Mouse (Mus musculus) kidney, adult 9 months (tissue): ENCODE measurements around the gene Cmtm1.
"Not testable (repeated sequence)": the region's sequence is repeated elsewhere in the genome, so short reads cannot be mapped to it uniquely, and the experiment has no call there.

Experiments
- DNase-seq: peaks from one replicate; pipeline ENCODE4 v3.0.0; 2022

The Cmtm1 gene

GRCm38 (mm10) chr8:104309441-104310155 lies at the start of gene Cmtm1, which contains the start of gene Gm45711:
TSS of gene Cmtm1 (minus strand) at chr8:104310145.
TSS of gene Gm45711 (minus strand) at chr8:104310081.
- DNase-seq: peak; percentile 9

GRCm38 (mm10) chr8:104358637-104359036 lies 48.7 kb upstream of the Cmtm1 start:
- no peak for DNase-seq

- no peak for DNase-seq
These were observed 44.6 kb upstream of the Cmtm1 start for GRCm38 (mm10) chr8:104354504-104354903.

DNA sequence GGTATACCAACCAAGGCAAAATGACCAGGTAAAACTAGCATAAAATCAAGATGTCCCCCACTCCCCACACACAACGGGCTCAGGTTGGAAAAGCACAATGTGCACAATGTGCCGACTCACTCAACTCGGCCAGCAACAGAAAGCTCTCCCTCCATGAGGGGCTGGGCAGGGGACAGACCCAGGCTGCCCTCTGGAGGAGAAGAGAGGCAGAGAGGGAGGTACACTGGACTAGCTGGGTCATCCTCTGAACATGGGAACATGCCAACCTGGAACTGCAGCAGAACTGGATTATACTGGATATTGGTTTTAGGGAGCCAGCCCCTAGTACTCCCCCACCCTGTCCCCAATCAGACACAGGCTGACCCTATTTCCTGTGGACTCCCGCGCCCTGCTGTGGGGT lies 43.2 kb upstream of the Cmtm1 start:
- DNase-seq: no peak

- DNase-seq: no peak
These were observed 40.1 kb upstream of the Cmtm1 start for GRCm38 (mm10) chr8:104350047-104350446.

- DNase-seq: no peak
These were observed 39.0 kb upstream of the Cmtm1 start for GRCm38 (mm10) chr8:104348971-104349370.

GRCm38 (mm10) chr8:104346706-104347105 lies 36.8 kb upstream of the Cmtm1 start:
- DNase-seq: no peak

- DNase-seq: no peak
These were observed 34.7 kb upstream of the Cmtm1 start for GRCm38 (mm10) chr8:104344622-104345021.

GRCm38 (mm10) chr8:104343957-104344356 lies 34.0 kb upstream of the Cmtm1 start:
- peak; percentile 89 for DNase-seq

DNA sequence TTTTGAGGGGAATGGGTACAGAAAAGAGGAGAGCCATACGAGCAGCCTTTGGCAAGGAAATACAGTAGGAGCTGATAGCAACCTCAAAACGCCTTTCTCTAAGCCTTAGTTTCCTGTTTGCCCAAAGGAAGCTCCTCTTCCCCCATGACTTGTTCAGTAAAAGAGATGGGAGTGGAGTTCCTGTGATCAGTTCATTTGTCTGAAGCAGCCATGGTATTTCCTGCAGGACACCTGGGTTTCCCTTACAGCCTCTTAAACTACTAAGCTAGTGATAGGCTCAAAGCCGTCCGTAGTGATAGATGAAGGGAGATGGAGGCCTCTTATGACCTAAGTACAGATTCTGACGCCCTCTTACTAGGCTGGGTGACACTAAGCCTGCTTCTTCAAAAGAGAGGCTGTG lies 32.5 kb upstream of the Cmtm1 start:
- DNase-seq: no peak

GRCm38 (mm10) chr8:104341678-104342077 lies 31.7 kb upstream of the Cmtm1 start:
- no peak for DNase-seq

GRCm38 (mm10) chr8:104341106-104341561 lies 31.2 kb upstream of the Cmtm1 start:
- DNase-seq: peak; percentile 57

DNA sequence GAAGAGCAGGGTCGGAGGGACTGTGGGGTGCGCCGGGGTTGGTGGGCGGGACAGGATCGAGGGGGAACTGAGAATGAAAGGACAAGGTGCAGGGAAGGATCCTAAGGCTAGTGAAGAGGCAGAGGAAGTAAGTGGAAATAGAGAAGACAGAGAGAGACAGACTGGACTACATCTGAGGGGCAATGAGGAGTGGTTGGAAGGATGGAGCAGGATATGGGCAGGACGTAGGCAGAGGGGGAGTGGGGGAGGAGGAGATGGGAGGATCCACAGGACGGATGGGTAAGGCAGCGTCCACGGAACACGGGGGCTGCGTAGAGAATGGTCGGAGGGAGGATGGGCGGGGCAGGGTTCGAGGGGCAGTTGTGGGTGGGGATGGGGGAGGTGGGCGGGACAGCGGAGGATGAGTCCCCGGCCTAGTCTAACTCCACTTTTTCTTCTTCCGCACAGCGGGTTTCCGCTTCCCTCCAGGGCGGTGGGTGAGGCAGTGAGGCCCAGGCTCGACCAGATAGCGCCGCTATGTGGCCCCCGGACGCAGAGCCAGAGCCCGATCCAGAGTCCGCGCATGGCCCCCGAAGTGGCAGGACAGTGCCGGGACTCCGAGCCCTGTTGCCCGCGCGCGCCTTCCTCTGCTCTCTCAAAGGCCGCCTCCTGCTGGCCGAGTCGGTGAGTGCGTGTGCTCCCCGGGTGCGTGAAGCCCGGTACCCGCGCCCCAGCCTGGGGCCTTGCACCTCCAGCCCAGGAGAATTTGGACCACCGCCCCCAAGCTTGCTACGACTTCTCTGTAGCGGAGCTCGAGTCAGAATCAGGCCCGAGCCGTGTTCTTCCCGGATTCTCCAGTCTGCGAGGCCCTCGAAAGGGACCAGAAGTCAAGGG lies 30.5 kb upstream of the Cmtm1 start:
- DNase-seq: peak; percentile 68

GRCm38 (mm10) chr8:104339983-104340232 lies 30.0 kb upstream of the Cmtm1 start:
- DNase-seq: no peak

- DNase-seq: peak; percentile 48
These were observed 29.5 kb upstream of the Cmtm1 start, which contains the start of gene Cmtm3 for GRCm38 (mm10) chr8:104339229-104339982. TSS of gene Cmtm3 (plus strand) at chr8:104339410.

DNA sequence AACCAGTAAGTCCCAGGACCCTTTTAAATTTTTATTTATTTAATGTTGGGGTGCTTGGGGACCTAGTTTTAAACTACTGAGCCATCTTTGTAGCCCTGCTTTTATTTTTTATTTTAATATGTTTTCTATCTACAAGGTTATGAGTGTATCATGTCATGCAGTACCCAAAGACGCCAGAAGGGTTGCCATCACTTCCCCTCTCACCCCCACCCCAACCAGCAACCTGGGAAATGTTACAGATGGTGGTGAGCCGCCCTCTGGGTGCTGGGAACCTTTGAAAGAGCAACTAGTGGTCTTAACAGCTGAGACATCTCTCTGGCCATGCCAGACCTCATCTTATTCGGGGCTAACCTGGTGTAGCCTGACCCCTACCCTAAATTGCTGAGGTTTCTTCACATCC lies 27.9 kb upstream of the Cmtm1 start:
- DNase-seq: no peak

- no peak for DNase-seq
These were observed 26.9 kb upstream of the Cmtm1 start for GRCm38 (mm10) chr8:104336806-104337205.

DNA sequence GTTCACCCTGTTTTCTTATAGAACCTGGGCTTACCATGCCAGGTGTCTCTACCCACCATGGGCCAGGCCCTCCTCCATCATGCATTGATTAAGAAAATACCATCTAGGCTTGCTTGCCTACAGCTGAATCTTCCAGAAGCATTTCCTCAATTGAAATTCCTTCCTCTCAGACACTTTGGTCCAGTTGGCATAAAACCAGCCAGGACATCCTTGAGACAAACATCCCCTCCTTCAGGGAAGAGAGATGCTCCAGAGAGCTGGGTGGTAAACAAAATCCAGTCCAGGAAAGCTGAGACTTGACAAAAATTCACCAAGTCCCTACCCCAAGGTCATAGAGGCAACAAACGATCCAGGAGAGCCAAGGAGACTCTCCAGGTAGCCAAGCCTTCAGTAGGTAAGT lies 24.3 kb upstream of the Cmtm1 start:
- DNase-seq: no peak

DNA sequence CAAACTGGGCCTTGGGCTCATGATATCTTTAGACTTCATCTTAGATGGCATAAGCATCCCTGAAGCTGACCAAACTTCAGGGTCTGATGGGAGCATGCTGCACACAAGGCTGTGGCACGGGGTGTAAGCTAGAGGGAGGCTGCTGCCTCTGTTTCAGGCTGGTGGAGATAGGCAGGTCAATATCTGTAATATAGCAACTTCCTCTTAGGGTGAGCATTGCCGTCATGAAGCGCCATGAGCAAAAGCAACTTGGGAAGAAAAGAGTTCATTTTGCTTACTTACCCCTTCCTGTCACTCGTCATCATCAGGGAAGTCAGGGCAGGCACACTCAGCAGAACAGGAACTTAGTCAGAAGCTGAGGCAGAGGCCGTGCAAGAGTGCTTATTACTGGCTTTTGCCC lies 23.8 kb upstream of the Cmtm1 start:
- DNase-seq: no peak

DNA sequence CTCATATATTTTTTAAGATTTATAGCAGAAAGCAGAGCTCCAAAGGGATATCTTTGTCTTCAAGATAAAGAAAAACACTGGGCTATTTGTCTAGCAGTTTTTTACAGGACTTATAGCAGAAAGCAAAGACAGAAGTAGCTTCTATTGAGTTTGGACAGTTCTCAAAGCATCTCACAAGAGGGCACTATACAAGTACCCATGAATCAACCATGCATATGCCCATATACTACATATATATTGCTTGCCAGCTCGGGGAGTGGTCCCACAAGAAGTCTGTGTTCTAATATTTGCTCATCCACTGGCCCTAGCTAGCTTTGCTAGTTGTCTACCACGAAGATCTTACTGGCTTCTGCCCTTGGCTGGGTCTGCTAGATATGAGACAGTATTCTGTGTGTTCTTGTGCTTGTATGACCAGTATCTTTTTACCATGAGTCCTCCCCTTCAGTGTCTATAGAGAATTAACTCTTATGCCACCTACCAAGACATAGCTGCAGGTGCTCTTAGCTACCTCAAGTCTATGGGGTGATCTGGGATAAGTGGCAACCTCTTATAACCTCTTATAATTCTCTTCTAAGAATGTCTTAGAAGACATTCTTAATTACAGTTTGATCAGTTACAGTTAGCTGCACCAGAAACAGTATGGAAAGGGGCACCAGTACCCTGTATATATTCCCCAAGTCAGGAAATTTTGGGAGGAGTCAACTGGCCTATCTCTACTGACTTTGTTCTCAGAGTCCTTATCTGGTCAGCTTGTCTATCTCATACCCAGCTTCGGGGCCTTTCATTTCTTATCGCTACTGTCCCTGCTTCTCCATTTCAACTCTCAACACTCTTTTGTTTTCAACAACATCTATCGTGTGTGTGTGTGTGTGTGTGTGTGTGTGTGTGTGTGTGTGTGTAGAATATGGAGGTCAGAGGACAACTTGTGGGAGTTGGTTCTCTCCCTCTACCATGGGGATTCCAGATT lies 23.0 kb upstream of the Cmtm1 start:
- no peak for DNase-seq

DNA sequence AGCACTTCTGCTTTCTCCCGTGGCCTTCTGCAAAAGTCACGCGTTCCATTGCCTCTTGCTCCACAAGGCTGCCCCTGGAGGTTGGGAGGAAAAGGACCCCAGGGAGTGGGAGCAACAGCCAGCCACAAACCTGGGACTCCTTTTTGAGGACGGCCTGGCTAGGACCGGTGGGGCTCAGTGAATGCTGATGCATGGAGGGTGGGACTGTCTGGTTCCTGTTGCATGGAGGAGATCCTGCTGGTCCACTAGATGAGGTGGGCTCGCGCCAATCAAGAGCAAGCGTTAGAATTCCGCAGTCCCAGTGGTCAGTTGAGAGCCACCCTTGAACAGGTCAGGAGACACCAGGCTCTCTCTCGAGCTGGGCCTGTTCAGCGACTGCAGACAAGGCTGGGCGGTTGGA lies 12.0 kb upstream of the Cmtm1 start, which contains the start of gene Cmtm2b:
TSS of gene Cmtm2b (plus strand) at position 301 of the 400 bp plus-strand sequence.
- not testable (repeated sequence) for DNase-seq

- DNase-seq: not testable (repeated sequence)
These were observed 11.3 kb upstream of the Cmtm1 start, which contains the start of gene Gm11020 for GRCm38 (mm10) chr8:104321267-104321666. TSS of gene Gm11020 (plus strand) at chr8:104321567.
